Mouse (Mus musculus): Measurements from ENCODE around the gene Ehd1.

GRCm38 (mm10) chr19:6339890-6340504 lies 63.5 kb downstream of the Ehd1 start:
- TF ChIP-seq POLR2A (IDR thresholded peaks at IDR 0.05; ENCODE audit: control insufficient read depth in 1 of 2, insufficient read depth in 1 of 2, low read depth in 1 of 2, low read length in 2 of 2, poor library complexity in 1 of 2) (no peak), USF1 (IDR thresholded peaks at IDR 0.05; ENCODE audit: low read depth, low read length) (no peak), ELF1 (IDR thresholded peaks at IDR 0.05; ENCODE audit: low read depth, low read length) (no peak), MYC (IDR thresholded peaks at IDR 0.05; ENCODE audit: low read depth, low read length) (no peak), CTCF (IDR thresholded peaks at IDR 0.05 in 2 of 3, conservative IDR thresholded peaks at IDR 0.05 in 1 of 3; ENCODE audit: control insufficient read depth in 1 of 3, insufficient read depth in 1 of 3, low read depth in 2 of 3, low read length in 3 of 3, poor library complexity in 1 of 3, severe bottlenecking in 1 of 3) (peak in 1 of 3 experiments; percentile 8; a peak in 1 of 6 replicates), GATA1 (IDR thresholded peaks at IDR 0.05; ENCODE audit: low read depth, low read length) (no peak), POLR2AphosphoS5 (IDR thresholded peaks at IDR 0.05; ENCODE audit: borderline replicate concordance, low read depth, low read length) (no peak), HCFC1 (IDR thresholded peaks at IDR 0.05; ENCODE audit: low read depth, low read length) (no peak), SIN3A (IDR thresholded peaks at IDR 0.05; ENCODE audit: low read length) (no peak)
